Mouse (Mus musculus): ENCODE results near the gene Cldn16. TPM values are rescaled to one million over a fixed set of nuclear protein-coding genes. Genes with fewer than 3 reads are reported as not detected.
A peak's percentile ranks its signal among the peaks of the same experiment; 100 is the strongest.

The Cldn16 gene
- polyA plus RNA-seq (2016; fragmentation: Nextera tagmentation; extraction: Ambion mirVana): not detected in 2 replicates

DNA sequence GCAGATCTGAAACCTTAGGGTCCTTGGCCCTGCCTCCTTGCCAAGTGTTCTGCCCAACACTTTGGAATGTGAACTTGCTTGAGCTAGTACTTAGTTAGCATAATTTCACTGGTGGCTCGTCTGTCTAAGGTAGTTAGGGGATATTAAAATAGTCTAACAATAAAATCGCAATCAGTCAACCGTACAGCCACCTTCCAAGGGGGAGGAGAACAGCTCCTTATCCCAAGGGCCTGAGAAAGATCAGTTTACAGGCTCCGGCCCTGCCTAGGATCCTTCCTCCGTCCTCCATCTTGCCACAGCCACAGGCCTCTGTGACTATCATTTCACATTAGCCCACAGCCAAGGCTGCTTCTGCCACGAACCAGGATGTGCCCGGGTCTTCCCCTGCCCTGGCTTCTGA, at the start of gene Cldn16:
Gene Cldn16 (plus strand): TSS at position 301 of the 400 bp plus-strand sequence.
- no peak for ATAC-seq (ENCODE audit: insufficient number of reproducible peaks, low FRiP score)
- 78% methylated on average over 7 of the region's 7 CpGs for WGBS
- H3K9me3 ChIP-seq (replicated peaks): no peaks in the 10 kb centered on the region
- no peaks in the 10 kb centered on the region for H3K4me1 ChIP-seq (replicated peaks)
- no peak within 1 kb of the TSS for H3K4me3 ChIP-seq
- no peak within 1 kb of the TSS for H3K4me2 ChIP-seq
- no peaks in the 10 kb centered on the region for H3K27me3 ChIP-seq (replicated peaks)
- H3K36me3 ChIP-seq: no peaks in the 10 kb centered on the region
- no peak within 1 kb of the TSS for H3K27ac ChIP-seq (ENCODE audit: poor library complexity, severe bottlenecking)
- H3K9ac ChIP-seq: no peak within 1 kb of the TSS

DNA sequence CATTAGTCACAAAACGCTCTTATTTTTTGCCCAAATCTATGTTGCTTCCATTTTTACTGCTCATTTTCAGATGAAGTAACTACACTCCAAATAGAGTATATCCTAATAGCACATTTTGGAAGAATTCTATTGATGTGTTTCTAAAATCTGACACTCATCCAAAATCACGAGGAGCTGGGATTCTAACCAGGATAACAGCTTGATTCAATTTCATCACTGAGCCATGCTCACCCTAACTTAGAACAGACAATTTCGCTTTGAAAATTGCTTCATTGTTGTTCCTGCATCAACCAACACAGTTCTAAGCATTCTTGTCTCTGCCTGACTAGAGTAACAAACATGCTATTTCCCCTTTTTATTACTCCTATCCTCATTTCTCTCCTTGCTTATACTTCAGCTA, 44.3 kb upstream of the Cldn16 start:
- Histone ChIP-seq H3K9ac (no peak overlapping the region), H3K4me2 (no peak overlapping the region), H3K9me3 (replicated peaks) (no peaks in the 10 kb centered on the region), H3K4me3 (no peak overlapping the region), H3K4me1 (replicated peaks) (no peaks in the 10 kb centered on the region), H3K27me3 (replicated peaks) (no peaks in the 10 kb centered on the region), H3K27ac (ENCODE audit: poor library complexity, severe bottlenecking) (no peak overlapping the region), H3K36me3 (no peaks in the 10 kb centered on the region)
- ATAC-seq (ENCODE audit: insufficient number of reproducible peaks, low FRiP score): no peak
- 76% methylated on average over 3 of the region's 3 CpGs for WGBS

DNA sequence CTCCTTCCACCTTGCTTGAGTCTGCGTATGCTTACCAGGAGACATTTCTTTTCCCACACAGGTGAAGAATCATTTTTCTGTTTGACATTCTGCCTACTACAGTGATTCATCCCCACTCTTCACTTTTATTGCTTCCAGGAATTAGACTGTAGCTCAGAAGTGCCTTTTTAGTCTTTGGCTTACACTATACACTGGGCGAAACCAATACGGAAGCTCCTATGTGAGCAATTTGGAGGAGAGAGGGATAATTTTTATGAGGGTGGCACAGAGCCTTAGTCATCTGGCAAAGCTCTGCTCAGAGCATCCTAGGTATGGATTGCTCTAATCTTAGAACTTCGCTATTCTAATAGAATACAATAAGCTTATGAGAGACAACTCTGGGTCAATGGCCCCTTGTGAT, 40.9 kb upstream of the Cldn16 start:
- ATAC-seq (ENCODE audit: insufficient number of reproducible peaks, low FRiP score): no peak
- Histone ChIP-seq H3K9ac (no peak overlapping the region), H3K36me3 (no peaks in the 10 kb centered on the region), H3K4me3 (no peak overlapping the region), H3K4me2 (no peak overlapping the region), H3K4me1 (replicated peaks) (no peaks in the 10 kb centered on the region), H3K9me3 (replicated peaks) (no peaks in the 10 kb centered on the region), H3K27me3 (replicated peaks) (no peaks in the 10 kb centered on the region), H3K27ac (ENCODE audit: poor library complexity, severe bottlenecking) (no peak overlapping the region)
- WGBS: 85% methylated on average over 4 of the region's 4 CpGs

DNA sequence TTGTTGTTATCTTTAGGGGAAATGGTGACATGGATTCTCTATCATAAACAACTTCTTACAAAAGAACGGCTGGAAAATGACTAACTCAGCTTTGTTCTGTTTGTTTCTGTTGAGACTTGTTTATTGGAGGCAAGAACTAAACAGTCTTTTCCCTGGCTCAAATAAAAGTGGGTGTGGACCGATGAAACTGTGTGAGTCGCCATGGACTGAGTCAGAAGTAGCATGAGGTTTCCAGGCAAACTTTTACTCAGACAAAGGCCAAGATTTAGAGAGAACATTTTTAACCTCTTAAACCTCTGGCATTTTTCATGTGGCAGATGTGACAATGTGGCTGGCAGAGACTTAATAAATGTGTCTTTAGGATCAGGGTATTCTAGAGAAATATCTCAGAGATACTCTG, 32.7 kb upstream of the Cldn16 start:
- H3K27me3 ChIP-seq (replicated peaks): no peaks in the 10 kb centered on the region
- no peak for ATAC-seq (ENCODE audit: insufficient number of reproducible peaks, low FRiP score)
- no peak overlapping the region for H3K27ac ChIP-seq (ENCODE audit: poor library complexity, severe bottlenecking)
- no peaks in the 10 kb centered on the region for H3K4me1 ChIP-seq (replicated peaks)
- no peak overlapping the region for H3K4me2 ChIP-seq
- H3K9ac ChIP-seq: no peak overlapping the region
- no peak overlapping the region for H3K4me3 ChIP-seq
- no peaks in the 10 kb centered on the region for H3K9me3 ChIP-seq (replicated peaks)
- 72% methylated on average over 3 of the region's 3 CpGs for WGBS
- no peaks in the 10 kb centered on the region for H3K36me3 ChIP-seq

DNA sequence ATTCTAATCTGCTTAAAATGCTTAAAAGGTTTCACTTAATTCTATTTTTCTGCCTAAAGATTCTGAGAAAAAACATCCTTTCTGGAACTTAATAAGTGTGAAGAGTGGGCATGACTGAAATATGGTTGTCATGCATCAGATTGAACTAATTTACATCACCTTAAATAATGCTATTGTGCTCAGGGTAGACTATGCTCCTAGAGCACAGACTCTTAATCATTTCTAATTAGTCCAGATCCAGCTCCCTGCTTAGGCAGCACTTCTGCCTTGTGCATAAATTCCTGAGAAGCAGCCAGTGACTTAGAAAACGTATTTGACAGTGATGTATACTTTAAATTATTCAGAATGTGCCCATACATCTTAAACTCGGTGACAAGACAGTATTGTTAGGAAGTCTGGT, 29.4 kb upstream of the Cldn16 start:
- H3K27ac ChIP-seq (ENCODE audit: poor library complexity, severe bottlenecking): no peak overlapping the region

DNA sequence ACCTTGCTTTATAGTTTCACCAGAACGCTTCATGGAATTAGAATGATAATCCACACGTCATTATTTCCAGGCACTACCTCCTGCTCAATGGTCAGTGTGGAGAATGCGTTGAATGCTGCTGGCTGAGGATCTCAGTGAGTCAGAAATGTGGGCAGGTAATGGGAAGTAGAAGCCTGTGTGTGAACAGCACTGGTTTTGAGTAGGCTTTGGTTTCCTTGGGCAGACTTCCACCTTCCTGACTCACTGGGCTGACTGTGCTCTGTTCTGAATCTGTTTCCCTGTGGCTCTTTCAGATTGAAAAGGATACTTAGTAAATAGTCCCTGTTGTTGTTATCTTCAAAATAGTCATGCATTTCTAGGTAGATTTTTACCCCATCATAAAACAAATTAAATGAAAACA, 22.9 kb upstream of the Cldn16 start:
- ATAC-seq (ENCODE audit: insufficient number of reproducible peaks, low FRiP score): no peak
- no peak overlapping the region for H3K4me3 ChIP-seq
- WGBS: 79% methylated on average over 3 of the region's 3 CpGs
- H3K9me3 ChIP-seq (replicated peaks): no peaks in the 10 kb centered on the region
- peaks cover 3% of the 10 kb centered on the region; the same call in 1 of the 2 replicates for H3K4me1 ChIP-seq (replicated peaks)
- no peaks in the 10 kb centered on the region for H3K27me3 ChIP-seq (replicated peaks)
- H3K27ac ChIP-seq (ENCODE audit: poor library complexity, severe bottlenecking): no peak overlapping the region
- no peak overlapping the region for H3K4me2 ChIP-seq
- no peaks in the 10 kb centered on the region for H3K36me3 ChIP-seq
- H3K9ac ChIP-seq: no peak overlapping the region

More for the DNA sequence above, 29.4 kb upstream of the Cldn16 start:
- H3K9ac ChIP-seq: no peak overlapping the region
- H3K27me3 ChIP-seq (replicated peaks): no peaks in the 10 kb centered on the region
- no peaks in the 10 kb centered on the region for H3K9me3 ChIP-seq (replicated peaks)
- no peak overlapping the region for H3K4me3 ChIP-seq
- H3K4me2 ChIP-seq: no peak overlapping the region
- H3K36me3 ChIP-seq: no peaks in the 10 kb centered on the region
- H3K4me1 ChIP-seq (replicated peaks): no peaks in the 10 kb centered on the region
- ATAC-seq (ENCODE audit: insufficient number of reproducible peaks, low FRiP score): no peak
- whole genome bisulfite sequencing: 50% methylated on average over 2 of the region's 2 CpGs

DNA sequence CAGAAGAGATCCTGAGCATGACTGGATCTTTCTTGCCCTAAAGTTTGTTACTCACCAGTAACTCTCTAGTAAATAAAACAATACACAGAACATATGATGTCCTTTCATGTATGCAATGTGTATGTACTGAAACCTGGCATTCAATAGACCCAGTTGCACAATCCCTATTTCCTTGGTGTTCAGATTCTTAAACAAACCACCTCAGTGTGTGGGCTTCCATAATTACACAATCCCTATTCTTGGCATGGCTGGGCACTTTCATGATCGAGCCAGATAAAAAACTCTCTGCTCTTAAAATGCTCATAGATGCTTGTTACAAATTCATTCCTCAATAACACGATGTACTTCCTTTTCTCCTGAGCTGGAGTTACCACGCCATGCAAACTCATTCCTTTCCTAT, 21.8 kb upstream of the Cldn16 start:
- Histone ChIP-seq H3K27me3 (replicated peaks) (no peaks in the 10 kb centered on the region), H3K4me2 (no peak overlapping the region), H3K9me3 (replicated peaks) (no peaks in the 10 kb centered on the region), H3K9ac (no peak overlapping the region), H3K4me1 (replicated peaks) (peaks cover 6% of the 10 kb centered on the region; the same call in 1 of the 2 replicates), H3K36me3 (no peaks in the 10 kb centered on the region), H3K4me3 (no peak overlapping the region), H3K27ac (ENCODE audit: poor library complexity, severe bottlenecking) (no peak overlapping the region)
- no peak for ATAC-seq (ENCODE audit: insufficient number of reproducible peaks, low FRiP score)
- WGBS: 71% methylated on average over 3 of the region's 3 CpGs

DNA sequence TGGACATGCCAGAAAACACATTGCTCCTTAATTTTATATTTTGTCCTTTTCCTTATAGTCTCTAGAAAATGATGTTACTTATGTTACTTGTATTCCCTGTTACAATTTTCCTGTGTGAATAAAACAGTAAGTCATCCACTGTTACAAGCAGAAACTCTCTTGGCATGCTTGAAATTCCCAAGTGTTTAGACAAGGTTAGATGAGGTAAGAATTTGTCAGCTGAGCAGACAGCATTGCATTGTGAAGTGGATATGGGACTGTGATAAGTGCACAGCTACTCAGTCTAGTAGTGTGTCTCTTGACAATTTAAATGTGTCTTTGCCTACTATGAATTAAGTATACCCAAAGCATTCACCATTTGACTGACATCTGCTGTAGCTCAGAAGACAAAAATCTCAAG, 18.1 kb upstream of the Cldn16 start:
- Histone ChIP-seq H3K9ac (no peak overlapping the region), H3K9me3 (replicated peaks) (no peaks in the 10 kb centered on the region), H3K27ac (ENCODE audit: poor library complexity, severe bottlenecking) (no peak overlapping the region), H3K36me3 (no peaks in the 10 kb centered on the region), H3K4me3 (no peak overlapping the region), H3K27me3 (replicated peaks) (no peaks in the 10 kb centered on the region), H3K4me1 (replicated peaks) (peaks cover 10% of the 10 kb centered on the region), H3K4me2 (no peak overlapping the region)
- ATAC-seq (ENCODE audit: insufficient number of reproducible peaks, low FRiP score): no peak

DNA sequence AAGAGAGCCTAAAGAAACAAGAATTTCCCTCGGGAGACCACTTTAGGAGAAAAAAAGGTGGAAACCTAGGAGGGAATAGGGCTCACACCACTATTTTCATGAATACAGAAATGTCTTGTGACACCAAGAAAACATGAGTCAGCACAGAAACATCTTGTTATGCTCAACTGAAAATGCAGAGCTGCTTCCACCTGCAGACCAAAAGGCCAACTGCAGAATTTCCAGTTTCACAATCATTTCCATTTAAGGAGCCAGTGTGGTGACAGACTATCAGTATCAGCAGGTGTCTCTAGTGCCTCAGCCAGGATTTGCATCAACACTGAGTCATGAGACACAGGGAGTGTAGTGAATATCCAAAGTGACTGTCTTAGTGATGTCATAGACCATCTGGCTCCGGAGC, 15.3 kb upstream of the Cldn16 start:
- Histone ChIP-seq H3K36me3 (no peaks in the 10 kb centered on the region), H3K4me2 (peak overlapping the region; percentile 31), H3K4me1 (replicated peaks) (peaks cover 10% of the 10 kb centered on the region), H3K9me3 (replicated peaks) (no peaks in the 10 kb centered on the region), H3K4me3 (no peak overlapping the region), H3K27me3 (replicated peaks) (no peaks in the 10 kb centered on the region), H3K9ac (no peak overlapping the region), H3K27ac (ENCODE audit: poor library complexity, severe bottlenecking) (no peak overlapping the region)
- WGBS: 48% methylated on average over 2 of the region's 2 CpGs
- ATAC-seq (ENCODE audit: insufficient number of reproducible peaks, low FRiP score): no peak

DNA sequence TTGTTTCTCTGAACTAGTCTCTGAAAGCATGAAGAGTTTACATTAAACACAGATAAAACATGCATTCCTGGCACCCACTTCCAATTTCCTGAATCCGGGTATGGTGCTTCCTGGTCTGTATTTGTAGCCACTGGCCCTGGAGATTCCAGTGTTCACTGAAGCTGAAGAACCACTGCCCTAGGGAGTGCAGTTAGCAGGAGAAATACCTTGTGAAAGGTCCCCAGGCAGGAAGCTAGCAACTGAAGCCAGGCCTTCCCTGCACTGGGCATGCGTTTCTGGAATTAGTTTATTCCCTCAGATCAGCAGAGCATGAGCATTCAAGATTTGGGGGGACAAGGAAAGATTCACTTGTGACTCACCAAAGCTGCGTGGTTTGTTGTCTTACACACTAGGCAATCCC, 8.8 kb upstream of the Cldn16 start:
- Histone ChIP-seq H3K4me1 (replicated peaks) (0 out of 2 replicates have a peak, but pooled peaks cover 4% of the 10 kb centered on the region), H3K27me3 (replicated peaks) (no peaks in the 10 kb centered on the region), H3K9me3 (replicated peaks) (no peaks in the 10 kb centered on the region), H3K4me3 (no peak overlapping the region), H3K9ac (no peak overlapping the region), H3K4me2 (no peak overlapping the region), H3K36me3 (no peaks in the 10 kb centered on the region), H3K27ac (ENCODE audit: poor library complexity, severe bottlenecking) (no peak overlapping the region)
- WGBS: 58% methylated on average over 3 of the region's 3 CpGs
- no peak for ATAC-seq (ENCODE audit: insufficient number of reproducible peaks, low FRiP score)

DNA sequence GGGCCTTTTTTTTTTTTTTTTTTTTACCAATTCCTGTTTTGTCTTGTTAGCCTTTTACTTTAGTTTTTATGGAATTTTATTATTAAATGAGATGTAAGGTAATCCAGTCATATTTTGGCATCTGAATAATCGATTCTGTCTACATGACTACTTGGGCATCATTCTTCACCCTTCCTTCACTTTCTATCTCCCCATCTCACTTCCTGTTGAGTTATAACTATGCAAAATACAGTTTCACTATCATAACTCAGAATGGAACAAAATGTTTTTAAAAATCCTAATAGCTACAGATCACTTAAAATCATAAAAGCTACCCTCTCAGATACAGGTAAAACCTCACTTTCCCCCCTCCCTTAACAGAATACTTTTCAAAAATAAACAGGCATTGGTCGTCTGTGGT, 6.8 kb upstream of the Cldn16 start:
- no peak overlapping the region for H3K9ac ChIP-seq
- H3K4me1 ChIP-seq (replicated peaks): 0 out of 2 replicates have a peak, but pooled peaks cover 4% of the 10 kb centered on the region
- H3K27me3 ChIP-seq (replicated peaks): no peaks in the 10 kb centered on the region
- no peaks in the 10 kb centered on the region for H3K9me3 ChIP-seq (replicated peaks)
- no peak overlapping the region for H3K4me2 ChIP-seq
- WGBS: 78% methylated on average over 2 of the region's 2 CpGs
- no peak overlapping the region for H3K27ac ChIP-seq (ENCODE audit: poor library complexity, severe bottlenecking)
- no peaks in the 10 kb centered on the region for H3K36me3 ChIP-seq
- ATAC-seq (ENCODE audit: insufficient number of reproducible peaks, low FRiP score): no peak
- no peak overlapping the region for H3K4me3 ChIP-seq

DNA sequence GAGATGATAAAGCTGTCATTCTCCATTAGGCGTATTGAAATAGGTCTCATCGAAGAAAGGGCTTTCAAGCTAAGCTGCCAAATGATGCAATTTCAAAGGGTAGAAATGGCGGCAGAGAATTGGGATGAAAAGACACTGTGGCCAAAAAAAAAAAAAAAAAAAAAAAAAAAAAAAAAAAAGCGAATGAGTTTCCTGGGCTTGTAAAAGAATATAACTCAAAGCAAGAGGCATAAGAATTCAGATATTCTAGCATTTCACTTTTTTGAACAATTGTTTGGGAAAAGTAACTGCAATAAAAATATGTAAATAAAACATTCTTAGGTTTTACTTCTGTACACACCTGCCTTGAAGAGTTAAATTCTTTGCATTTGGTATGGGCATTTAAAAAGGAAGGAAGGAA, 3.6 kb downstream of the Cldn16 start:
- no peak for ATAC-seq (ENCODE audit: insufficient number of reproducible peaks, low FRiP score)
- no peaks in the 10 kb centered on the region for H3K27me3 ChIP-seq (replicated peaks)

More for the DNA sequence above, 3.6 kb downstream of the Cldn16 start:
- WGBS: 77% methylated on average over 4 of the region's 4 CpGs
- H3K4me2 ChIP-seq: no peak overlapping the region
- no peak overlapping the region for H3K27ac ChIP-seq (ENCODE audit: poor library complexity, severe bottlenecking)
- H3K9me3 ChIP-seq (replicated peaks): no peaks in the 10 kb centered on the region
- no peaks in the 10 kb centered on the region for H3K4me1 ChIP-seq (replicated peaks)
- H3K9ac ChIP-seq: no peak overlapping the region
- H3K36me3 ChIP-seq: no peaks in the 10 kb centered on the region
- no peak overlapping the region for H3K4me3 ChIP-seq

Measured in heart, embryonic 12.5 days (tissue).